In the genomic region with DNA sequence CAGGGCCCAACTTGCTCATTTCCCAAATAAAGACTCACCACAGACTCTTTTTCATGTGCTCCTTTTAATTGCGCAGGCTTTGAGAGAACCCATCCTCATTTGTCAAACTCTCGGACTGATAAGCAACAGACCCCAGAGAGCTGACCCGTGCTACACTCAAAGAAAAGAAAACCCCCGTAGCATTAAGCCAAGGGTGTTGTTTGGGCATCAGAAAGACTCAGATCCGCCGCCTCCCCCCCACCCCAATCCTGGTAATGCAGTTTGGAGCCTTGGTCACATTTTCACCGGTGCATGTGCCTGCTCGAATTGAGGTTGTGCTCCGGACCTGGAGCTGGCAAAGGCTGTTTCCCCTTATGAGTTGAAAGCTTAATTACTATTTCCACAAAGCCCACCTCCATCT, we compare ENCODE assay signal across 8 mouse cellular contexts. TPM values are rescaled to one million over a fixed set of nuclear protein-coding genes. Genes with fewer than 3 reads are reported as not detected.
DNase-seq lines count a peak whose midpoint lies in the region; ATAC-seq lines count a peak whose summit lies in the region.

A gene (minus strand): TSS at position 101 of the 400 bp plus-strand sequence.

- peak within 1 kb of the TSS; percentile 32 for H3K4me2 ChIP-seq in forebrain, embryonic 15.5 days (replicated peaks)
- peak within 1 kb of the TSS; percentile 61 for H3K4me2 ChIP-seq in neural tube, embryonic 15.5 days

- peak within 1 kb of the TSS; percentile 18 for H3K4me3 ChIP-seq in forebrain, embryonic 15.5 days
- peak within 1 kb of the TSS; percentile 35 for H3K4me3 ChIP-seq in neural tube, embryonic 15.5 days (replicated peaks)

- H3K36me3 ChIP-seq in forebrain, embryonic 15.5 days = no peaks in the 10 kb centered on the region
- no peaks in the 10 kb centered on the region for H3K36me3 ChIP-seq in neural tube, embryonic 15.5 days

- H3K27me3 ChIP-seq in forebrain, embryonic 15.5 days = peaks cover 94% of the 10 kb centered on the region
- peaks cover 98% of the 10 kb centered on the region for H3K27me3 ChIP-seq in neural tube, embryonic 15.5 days (replicated peaks)

- no peak within 1 kb of the TSS; the same call in 1 of the 2 replicates for H3K9ac ChIP-seq in forebrain, embryonic 15.5 days (replicated peaks)
- peak within 1 kb of the TSS; percentile 2 for H3K9ac ChIP-seq in neural tube, embryonic 15.5 days (replicated peaks)

- WGBS in forebrain, embryonic 15.5 days = 5% methylated on average over 9 of the region's 9 CpGs
- 10% methylated on average over 9 of the region's 9 CpGs for WGBS in neural tube, embryonic 15.5 days

- no peaks in the 10 kb centered on the region for H3K9me3 ChIP-seq in forebrain, embryonic 15.5 days
- H3K9me3 ChIP-seq in neural tube, embryonic 15.5 days (replicated peaks) = no peaks in the 10 kb centered on the region

- peaks cover 18% of the 10 kb centered on the region for H3K4me1 ChIP-seq in forebrain, embryonic 15.5 days
- H3K4me1 ChIP-seq in neural tube, embryonic 15.5 days = peaks cover 33% of the 10 kb centered on the region

- no peak for ATAC-seq in forebrain, embryonic 15.5 days (replicated peaks)
- no peak for ATAC-seq in neural tube, embryonic 15.5 days (ENCODE audit: low FRiP score)

- DNase-seq in left cerebral cortex, postnatal 14 days (ENCODE audit: low spot score in 2 of 2) = no peak
- no peak for DNase-seq in left cerebral cortex, adult 11 months (ENCODE audit: low spot score)
- no peak for DNase-seq in left cerebral cortex, postnatal 36 days (ENCODE audit: low spot score in 2 of 2)
- no peak for DNase-seq in testis, postnatal 14 days (ENCODE audit: low spot score)
- DNase-seq in thymus, postnatal 36 days = no peak
- no peak for DNase-seq in adrenal gland, postnatal 4 days (ENCODE audit: low spot score in 2 of 2)

- intact Hi-C loops in left cerebral cortex, postnatal 14 days (cut with DNase I) = loop anchor here (5.0 kb wide), 1 partner anchor 303 kb away; no protein-coding TSS in a partner anchor
- intact Hi-C loops in left cerebral cortex, postnatal 36 days (cut with DNase I) = no loop called here

- no peak within 1 kb of the TSS for H3K27ac ChIP-seq in forebrain, embryonic 15.5 days (replicated peaks)
- H3K27ac ChIP-seq in neural tube, embryonic 15.5 days (replicated peaks) = no peak within 1 kb of the TSS

RNA-seq across cellular contexts. Expression of the gene that starts here (rescaled TPM):
- total RNA-seq in left cerebral cortex, postnatal 14 days (2021) = 10 to 100 TPM; 13.4 to 15.0 TPM
- polyA plus RNA-seq in forebrain, embryonic 15.5 days (2015; fragmentation: Nextera tagmentation; extraction: Ambion mirVana) = 0.94 and 1.1 TPM in 2 replicates
- 10 to 100 TPM; 11.4 to 13.0 TPM for total RNA-seq in left cerebral cortex, postnatal 36 days (2021)
- polyA plus RNA-seq in neural tube, embryonic 15.5 days (2015; fragmentation: Nextera tagmentation; extraction: Ambion mirVana) = 8.5 and 11.1 TPM in 2 replicates
- 1 to 10 TPM; 4.7 to 4.9 TPM for total RNA-seq in adrenal gland, postnatal 4 days (2021)
